Mouse (Mus musculus): Measurements from ENCODE around the gene Syt7.

Gene Syt7

DNA sequence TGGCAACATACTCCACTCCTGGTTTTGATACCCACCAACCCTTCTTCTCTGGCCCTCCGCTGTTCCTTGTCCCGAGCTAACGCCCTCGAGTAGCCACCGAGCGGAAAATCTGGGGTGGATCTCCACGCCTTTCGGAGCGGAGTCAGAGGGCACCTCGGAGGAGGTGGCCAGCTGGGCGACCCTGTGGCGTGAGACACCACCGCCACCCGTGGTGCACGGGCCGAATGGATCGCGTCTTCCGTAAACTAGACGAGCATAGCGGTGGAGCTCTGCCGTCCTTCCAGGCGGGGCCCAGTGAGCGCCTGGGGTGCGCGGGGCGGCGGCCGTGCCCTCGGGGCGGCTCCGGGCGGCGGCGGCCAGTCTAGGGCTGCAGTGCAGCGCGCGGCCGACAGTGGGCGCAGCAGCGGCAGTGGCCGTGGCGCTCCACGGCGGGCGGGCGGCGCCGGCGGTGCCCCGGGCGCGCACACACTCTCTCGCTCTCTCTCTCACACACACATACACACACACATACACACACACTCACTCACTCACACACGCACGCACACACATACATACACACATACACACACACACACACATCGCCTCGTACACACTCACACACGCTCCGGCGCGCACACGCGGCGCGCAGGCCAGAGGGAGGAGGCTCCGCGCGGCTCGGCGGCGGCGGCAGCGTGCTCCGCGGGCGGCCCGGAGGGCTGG lies at the start of gene Syt7:
TSS of gene Syt7 (plus strand) at position 476 of the 699 bp plus-strand sequence.
- DNase-seq (ENCODE audit: low spot score) = peak; percentile 95

DNA sequence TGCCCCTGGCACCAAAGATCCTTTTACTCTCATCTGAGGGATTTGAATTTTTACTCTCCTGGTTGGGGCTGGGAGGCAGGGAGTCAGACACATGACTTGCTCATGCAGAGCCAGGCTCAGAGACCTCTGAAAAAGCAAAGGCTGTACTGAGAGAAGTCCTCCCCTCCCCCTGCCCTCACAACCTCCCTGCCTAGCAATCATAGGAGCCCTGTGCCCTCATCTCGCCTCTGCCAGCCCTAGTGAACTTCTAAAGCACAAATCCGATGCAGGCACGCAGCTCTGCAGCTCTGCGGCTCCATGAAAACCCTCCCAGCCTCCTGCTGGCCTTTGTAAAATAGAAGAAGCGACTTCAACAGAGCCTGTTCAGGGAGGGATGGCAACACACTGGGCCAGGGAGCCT lies 49.6 kb upstream of the Syt7 start:
- DNase-seq (ENCODE audit: low spot score) = no peak

DNA sequence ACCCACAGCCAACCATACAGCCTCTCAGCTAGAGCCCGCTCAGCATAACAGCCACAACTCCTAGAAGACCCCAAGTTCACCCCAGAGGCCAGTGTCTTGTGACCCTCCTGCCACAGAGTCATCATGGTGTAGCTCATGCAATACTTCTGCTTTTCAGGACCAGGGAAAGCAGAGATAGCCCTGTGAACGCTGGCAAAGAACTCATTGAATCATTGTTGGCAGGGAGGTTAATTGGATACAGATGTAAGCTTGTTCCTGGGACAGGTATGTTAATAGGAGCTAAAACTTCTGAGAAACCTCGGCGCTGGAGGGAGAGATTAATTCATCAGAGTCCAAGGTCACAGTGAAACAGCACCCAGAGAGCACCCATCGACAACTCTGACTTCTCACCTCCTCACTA lies 48.2 kb upstream of the Syt7 start:
- DNase-seq (ENCODE audit: low spot score) = no peak

DNA sequence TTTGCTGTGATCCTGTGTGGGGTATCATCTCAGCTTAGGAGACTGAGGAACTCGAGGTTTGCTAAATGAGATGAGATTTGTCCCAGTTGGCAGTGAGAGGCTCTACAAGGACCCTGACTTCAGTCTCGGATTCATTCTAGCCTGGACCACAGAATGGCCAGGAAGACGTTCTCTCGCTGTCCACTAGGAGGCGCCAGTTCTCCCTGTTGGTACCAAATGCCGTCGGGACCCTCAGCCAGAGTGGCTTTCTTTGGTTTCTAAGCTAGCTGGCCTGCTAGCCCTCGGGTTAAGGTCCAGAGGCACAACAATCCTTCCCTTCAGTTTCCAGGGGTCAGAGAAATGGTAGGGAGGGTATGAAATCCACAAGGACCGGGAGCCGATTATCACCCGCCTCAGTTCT lies 47.7 kb upstream of the Syt7 start:
- peak; percentile 42 for DNase-seq (ENCODE audit: low spot score)

DNA sequence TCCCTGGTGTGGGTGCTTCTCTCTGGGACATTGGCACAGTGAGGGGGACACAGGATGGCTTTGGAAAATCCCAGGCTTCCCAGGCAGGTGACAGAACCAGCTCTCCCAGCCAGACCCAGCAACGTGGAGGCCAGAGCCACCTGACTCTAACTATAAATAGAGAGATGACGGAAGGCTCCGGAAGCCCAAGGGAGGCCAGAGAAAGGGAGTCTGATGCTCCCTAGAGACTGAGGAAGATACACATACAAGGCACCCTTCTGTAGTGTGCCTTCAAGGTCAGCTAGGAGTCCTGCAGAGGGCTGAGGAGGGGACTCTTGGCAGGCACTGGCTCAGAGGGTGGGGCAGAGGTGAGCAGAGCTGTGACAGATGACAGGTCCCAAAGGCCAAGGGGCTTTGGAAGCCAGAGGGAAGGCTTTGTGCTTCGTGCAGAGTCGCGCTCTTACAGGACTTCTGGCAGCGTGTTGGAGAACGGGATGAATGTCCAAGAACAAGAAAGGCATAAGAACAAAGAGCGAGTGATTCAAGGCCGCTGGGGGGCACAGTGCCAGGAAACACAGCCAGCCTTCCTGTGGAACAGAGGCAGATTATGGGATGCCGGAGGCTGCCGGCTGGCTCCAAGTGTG lies 47.0 kb upstream of the Syt7 start:
- DNase-seq (ENCODE audit: low spot score) = peak; percentile 57

DNA sequence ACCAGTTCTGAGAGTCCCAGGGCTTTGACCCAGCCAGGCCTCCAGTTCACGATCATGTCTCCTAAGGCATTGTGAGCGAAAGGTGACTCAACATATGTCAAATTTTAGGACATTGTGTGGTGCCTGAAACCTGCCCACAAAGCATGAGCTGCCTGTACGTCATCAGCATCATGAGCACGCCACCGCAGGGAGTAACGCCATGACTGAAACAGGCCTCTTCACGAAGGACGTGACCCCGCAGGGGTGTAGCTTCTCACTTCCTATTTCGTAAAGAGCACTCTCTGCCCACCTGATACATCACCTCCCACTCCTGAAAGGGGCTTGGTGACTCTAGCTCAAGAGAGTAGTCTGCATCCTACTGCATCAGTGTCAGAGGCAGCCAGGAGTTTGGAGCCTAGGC lies 45.0 kb upstream of the Syt7 start:
- no peak for DNase-seq (ENCODE audit: low spot score)

DNA sequence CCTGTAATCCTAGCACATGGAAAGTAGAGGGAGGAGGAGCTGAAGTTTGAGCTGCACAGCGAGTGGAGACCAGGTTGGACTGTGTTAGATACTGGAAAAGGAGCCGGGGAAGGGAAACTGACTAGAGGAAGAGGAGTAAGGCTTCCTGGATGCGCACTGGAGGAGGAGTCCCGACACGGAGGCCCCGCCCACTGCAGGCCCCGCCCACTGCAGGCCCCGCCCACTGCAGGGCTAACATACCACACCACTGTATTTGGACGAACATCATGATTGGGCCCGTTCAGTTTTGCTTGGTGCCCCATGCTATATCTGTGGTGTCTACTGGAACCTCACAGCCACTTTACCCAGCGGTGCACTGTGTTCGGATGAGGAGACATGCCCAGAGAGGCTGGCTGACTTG lies 43.2 kb upstream of the Syt7 start:
- no peak for DNase-seq (ENCODE audit: low spot score)

DNA sequence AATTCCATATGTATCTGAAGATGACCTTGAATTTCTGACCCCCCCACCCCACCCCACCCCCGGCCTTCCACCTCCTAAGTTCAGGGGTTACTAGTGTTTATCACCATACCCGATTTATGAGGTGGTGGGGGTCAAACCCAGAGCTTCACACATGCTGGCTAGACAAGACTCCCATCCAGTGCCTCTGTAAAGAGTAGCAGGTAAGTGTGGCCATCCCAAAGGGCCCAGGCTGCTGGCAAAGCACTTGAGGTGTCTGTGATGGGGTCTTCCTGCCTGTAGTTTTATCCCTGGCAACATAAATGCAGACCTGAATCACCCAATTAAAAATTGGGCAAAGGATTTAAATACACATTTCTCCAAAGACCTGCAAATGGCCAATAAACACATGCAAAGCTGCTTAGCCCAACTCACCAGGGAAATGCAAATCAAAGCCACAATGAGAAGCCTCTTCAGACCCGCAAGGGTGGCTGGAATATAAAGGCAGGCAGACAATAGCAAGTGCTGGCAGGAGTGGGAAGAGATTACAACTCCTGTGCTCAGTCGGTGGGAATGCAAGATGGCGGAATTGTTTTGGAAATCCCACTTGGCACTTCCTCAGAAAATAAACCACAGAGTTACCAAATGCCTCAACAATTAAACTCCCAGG lies 41.1 kb upstream of the Syt7 start:
- no peak for DNase-seq (ENCODE audit: low spot score)

DNA sequence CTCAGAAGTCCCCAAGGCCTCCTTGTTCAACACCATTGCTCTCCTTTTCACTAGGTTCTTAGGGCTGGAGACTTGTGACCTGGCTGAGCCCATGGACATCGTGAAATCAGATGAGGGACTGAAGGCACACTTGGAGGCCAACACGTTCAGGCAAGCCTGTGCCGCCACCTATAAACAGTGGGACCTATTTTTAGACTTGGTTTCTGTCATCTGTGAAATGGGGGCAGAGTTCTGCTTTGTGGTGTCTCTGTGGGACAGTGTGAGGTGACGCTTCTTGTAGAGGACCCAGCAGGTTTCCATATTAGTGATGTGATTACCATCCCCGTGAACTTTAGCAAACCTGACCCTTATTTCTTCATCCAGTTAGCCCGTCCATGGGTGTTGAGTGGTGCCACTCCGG lies 36.7 kb upstream of the Syt7 start:
- no peak for DNase-seq (ENCODE audit: low spot score)

DNA sequence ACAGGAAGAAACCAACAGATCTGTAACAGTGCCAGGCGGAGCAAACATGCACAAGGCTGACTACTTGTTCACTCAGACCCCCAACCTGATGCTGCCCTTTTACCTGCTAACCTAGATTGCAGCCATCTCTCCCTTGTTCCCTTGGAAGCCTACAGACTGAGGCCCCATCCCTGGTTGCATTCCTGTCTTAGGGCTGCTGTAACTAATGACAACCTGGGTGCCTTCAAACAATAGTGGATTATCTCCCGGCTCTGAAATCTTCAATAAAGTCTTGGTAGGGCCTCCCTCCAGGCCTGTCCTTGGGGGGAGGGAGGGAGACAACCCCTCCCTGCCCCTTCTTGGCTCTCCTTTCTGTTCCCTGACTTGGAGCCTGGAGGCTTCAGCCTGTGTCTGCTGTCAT lies 34.1 kb upstream of the Syt7 start:
- no peak for DNase-seq (ENCODE audit: low spot score)

DNA sequence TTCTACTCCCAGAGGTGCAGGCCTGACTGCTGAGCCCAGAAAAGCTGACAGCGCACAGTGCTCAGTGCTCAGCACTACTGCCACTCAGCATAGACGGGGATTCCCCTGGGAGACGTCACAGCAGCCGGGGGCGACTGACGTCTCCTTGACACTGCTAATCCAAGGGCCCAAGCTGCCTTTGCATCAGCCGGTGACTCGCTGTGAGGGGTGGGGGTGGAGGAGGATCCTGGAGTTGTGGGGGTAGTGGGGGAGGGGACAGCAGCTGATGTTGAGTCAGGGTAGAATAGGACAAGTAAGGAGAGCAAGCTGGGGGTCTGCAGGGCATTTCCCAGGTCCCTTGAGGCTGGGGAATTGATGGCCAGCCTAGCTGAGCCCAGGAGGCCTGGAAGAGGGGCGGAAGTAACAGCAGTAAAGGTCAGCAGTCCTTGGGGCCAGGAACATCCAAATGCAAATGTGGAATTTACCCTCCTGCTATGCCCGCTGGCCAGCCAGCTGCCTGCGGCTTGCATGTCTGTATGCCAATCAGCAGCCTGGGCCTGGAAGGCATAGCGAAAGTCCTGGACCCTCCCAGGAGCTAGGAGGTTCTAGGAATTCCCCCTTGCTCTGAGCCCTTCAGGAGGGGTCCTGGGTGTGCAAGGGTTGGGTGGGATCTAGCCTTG lies 31.9 kb upstream of the Syt7 start:
- DNase-seq (ENCODE audit: low spot score) = no peak

DNA sequence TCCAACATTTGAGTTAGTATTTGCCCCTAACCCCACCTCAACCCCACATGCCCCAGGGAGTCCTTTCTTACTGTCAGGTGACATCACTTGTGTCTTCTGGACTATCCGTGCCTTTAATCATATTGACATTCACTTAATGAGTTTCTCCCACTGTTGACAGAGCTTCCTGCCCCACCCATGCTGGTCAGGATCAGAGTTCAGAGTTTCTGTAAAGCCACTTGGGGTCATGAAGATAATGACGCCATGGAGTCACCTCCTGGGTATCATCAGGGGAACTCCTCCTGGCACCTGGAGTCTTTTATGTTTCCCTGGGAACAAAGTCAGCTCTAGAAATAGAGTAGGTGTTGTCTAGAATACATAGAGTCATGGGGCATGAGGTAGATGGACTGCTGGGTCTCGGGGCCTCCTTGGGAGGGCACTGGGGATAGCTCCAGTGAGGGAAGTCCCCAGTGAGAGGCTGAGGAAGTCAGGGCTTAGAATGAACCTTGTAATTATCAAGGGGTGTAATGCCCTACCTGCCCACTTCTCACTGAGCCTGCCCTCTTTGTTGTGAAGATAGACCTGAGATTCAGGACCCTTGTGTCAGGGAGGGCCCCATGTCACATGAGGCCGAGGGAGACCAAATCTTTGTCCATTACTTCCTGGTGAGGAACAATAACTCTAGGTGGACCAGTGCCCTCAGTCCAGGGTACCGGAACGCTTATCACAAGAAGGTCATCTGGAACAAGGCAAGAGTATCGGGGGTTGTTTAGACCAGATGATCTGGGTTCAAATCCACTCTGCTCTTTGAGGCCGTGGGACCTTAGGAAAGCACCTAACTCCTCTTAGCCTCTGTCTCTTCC lies 29.6 kb upstream of the Syt7 start:
- no peak for DNase-seq (ENCODE audit: low spot score)

DNA sequence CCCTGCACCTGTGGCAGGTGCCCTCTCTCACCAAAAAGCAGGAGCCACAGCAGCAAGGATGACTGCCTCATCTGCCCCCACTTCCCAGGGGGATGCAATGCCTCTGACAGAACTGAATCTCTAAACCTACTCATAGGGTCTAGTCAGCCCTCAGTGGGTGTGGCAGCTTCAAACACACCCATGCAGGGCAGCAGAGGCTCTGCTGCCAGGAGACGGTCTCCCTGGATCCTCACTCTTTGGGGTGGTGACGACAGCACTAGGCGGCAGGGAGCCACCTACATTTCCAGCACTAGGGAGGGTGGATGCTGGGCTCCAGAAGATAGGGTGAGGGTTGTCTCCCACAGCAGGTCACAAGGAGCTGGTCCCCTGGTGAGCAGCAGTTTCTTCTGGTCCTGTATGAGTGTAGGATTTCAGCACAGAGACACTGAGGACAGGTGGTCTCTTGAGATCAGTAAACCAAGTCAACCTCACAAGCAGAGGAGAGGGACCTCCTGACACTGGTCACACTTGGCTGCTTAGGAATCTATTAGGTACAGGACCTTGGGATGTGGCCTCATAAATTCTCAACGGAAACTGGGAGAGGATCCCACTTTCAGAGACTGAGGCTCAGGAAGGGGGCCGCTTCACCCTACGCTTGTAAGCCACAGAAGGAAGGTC lies 26.3 kb upstream of the Syt7 start:
- DNase-seq (ENCODE audit: low spot score) = no peak

DNA sequence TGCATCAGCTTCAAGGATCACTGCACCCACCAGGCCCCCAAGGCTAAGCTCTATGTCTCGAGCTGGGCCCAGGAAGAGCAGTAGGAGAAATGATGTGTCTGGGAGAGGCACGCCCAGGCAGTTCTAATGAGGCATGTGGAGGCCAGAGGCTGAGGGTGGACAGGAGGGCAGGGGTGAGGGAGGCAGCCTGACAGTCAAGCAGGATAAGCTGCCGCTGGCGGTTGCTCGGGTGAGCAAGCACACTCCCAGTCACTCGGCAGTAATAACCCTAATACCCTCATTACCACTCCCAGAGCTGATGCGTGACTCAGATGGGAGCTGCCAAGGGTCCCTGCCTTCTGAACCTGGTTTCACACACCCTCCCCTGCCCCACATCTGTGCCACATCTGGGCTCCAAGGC lies 25.0 kb upstream of the Syt7 start:
- DNase-seq (ENCODE audit: low spot score) = no peak

DNA sequence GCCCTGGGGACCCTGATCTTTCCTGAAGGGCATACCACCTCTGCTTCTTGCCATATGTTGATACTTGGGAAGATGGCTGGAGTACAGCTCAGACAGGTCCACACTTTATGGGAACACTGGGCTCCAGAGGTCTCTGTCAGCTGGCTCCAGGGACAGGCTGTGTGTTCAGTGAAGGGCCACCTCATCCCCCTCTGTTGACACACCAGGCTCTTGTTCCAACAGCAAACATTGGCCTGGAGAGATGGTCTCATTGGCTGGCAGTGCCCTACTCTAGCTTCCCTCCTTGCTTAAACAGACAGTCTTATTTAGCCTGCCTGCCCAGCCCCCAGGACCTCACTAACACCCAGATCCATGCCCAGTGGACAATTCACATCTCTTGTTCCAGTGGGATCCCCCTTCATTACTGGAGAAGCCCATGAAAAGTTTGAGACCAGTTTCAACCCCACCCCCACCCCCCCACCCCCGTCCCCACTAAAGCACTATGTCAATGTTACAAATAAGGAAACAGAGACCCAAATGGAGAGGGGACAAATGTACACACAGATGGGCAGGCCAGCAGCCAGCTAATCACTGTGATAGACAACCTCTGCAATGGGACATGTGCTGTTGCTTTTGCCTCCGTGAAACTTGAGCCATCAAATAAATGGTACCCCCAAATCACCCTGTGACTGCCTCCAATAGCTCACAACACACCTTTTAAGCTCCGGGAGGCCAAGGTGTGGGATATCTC lies 22.6 kb upstream of the Syt7 start:
- DNase-seq (ENCODE audit: low spot score) = no peak

DNA sequence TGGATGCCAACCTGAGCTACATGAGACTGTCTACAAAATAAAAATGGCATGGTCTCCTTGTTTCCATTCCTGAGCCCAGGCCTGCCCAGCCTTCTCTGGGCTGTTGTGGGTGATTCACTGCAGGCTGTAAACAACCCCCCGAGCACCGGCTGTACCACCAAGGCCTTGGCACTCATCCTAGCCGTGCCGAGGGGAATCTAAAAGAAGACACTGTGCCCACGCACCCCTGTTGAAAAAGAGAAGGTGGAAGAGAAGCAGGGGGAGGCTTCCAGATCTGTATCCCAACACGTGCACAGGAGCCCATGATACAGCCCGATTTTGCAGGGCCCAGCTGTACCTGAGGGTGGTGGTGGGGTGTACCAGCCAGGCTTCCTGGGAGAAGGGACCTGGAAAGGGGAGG lies 21.1 kb upstream of the Syt7 start:
- no peak for DNase-seq (ENCODE audit: low spot score)

DNA sequence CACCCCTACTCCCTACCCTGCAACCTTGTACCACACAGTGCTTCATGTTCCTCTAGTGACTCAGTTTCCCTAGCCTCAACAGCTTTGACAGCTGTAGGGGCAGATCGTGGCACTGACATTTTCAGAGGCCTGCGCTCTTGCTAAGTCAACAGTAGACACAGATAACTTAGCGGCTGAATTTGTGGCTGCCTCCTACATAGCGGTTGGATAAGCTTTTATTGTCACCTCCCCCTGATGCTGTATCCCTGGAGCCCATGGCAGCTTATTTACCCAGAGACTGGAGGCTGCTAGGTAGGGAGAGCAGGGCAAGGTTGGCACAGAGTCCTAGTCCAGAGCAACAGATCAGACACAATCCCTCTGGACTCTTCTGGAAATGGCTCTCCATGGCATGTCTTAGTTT lies 19.0 kb upstream of the Syt7 start:
- no peak for DNase-seq (ENCODE audit: low spot score)

DNA sequence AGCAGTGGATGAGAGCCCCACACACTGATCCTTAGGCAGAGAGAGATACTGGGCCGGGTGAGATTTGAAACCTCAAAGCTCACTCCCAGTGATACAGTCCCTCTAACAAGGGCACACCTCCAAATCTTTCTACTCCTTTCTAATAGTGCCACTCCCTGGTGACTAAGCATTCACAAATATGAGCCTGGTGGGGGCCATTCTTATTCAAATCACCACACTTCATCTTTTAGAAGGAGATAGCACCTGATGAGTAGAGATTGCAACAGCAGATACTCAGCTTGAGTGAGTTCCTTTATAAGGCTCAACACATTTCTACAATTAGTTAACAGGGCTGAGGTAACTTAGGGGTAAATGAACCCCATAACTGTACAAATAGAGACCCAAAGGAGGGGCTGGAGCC lies 15.7 kb upstream of the Syt7 start:
- no peak for DNase-seq (ENCODE audit: low spot score)

DNA sequence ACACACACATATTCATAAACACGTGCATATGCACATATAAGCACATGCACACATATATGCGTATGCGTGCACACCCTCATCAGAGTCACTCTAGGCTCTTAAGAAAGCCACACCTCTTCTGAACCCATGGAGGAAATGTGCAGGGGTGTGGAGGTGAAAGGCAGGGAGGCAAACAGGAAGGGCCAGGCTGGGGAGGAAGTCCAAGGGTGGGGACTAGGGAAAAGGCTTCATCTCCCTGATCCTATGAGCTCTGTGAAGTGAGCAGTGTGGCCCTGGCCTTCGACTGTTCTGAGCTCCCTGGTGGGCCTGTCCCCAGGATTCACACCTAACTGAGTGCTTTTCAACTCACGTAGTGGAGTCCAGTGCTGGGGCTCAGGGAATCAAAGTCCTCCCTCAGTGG lies 13.6 kb upstream of the Syt7 start:
- DNase-seq (ENCODE audit: low spot score) = no peak

DNA sequence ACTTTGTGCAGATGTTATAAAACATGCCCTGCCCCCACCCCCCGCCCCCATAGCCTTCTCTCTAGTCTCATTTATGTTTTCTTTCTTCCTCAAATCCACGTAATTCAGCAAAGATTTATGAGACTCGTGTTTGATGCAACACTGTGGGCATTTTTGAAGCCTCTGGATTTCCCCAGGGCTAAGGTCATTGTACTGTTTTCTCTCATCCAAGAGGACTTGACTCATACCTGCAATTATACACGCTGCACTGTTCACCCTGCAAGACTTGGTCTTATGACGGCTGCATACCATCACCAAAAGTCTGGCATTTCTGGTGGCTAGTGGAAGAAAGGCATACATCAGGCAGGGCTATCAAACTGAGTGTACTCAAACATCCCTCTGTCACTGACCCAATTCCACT lies 8.9 kb upstream of the Syt7 start:
- DNase-seq (ENCODE audit: low spot score) = no peak

DNA sequence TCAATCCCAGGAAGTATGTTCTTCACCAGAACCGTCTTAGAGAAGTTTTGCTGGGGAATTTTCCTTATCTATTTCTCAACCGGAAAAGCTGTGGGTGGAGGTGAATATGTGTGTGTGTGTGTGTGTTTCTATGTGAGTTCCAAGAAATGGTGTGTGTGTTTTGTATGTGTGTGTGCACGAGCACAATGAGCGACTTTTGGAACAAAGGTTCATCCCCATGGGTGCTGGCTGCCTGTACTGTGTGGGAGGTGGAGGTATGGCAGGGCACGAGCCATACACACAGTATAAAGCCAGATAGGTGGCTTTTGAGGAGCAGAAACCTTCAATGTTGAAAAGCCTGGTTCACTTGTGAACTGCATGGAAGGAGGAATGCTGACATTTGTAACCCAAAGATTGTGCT lies 1.2 kb upstream of the Syt7 start:
- no peak for DNase-seq (ENCODE audit: low spot score)

Data from ovary, postnatal 14 days (tissue).